Comparison of ENCODE assay signal across 9 mouse cellular contexts in the genomic region with DNA sequence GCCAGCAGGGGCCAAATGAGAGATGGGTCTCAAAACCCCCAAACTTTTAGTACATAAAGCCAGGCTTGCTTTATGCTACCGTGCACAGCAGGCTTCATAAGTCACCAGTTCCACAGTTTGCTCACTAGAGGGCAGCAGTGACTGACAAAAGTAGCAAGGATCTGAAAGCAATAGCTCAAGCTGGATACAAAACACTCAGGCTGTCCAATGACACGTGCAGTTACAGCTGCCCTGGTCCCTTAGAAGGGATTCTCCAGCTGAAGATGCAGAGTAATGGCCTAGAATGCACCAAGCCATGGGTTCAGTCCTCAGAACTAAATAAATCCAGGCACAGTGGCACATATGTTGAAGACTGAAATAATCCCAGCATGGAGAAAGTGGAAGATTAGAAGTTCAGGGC. TPM values are rescaled to one million over a fixed set of nuclear protein-coding genes. Genes with fewer than 3 reads are reported as not detected.
DNase-seq lines count a peak whose midpoint lies in the region; ATAC-seq and TF ChIP-seq lines count a peak whose summit lies in the region.
"Had no signal": no experiment of that assay in that cellular context is flagged by ENCODE, and none has a peak within 500 bp of the region (broad histone marks: within the 10 kb centered on the region; RNA-seq: fewer than 3 reads in every experiment).

No protein-coding gene starts in this region.

- H3K9ac ChIP-seq in kidney, postnatal 0 days (ENCODE audit: low read depth, low read length) = no peak overlapping the region
- H3K9ac ChIP-seq in liver, embryonic 11.5 days (ENCODE audit: low read depth, low read length) = no peak overlapping the region
- H3K9ac ChIP-seq in neural tube, embryonic 13.5 days = no peak overlapping the region
- H3K9ac ChIP-seq: lung, embryonic 15.5 days had no signal

- H3K4me2 ChIP-seq in kidney, postnatal 0 days (ENCODE audit: low read length) = no peak overlapping the region
- peak overlapping the region; percentile 25; the same call in 1 of the 2 replicates for H3K4me2 ChIP-seq in liver, embryonic 11.5 days
- no peak overlapping the region for H3K4me2 ChIP-seq in neural tube, embryonic 13.5 days
- H3K4me2 ChIP-seq: lung, embryonic 15.5 days had no signal

- 0 out of 2 replicates have a peak, but pooled peaks cover 5% of the 10 kb centered on the region for H3K36me3 ChIP-seq in kidney, postnatal 0 days (ENCODE audit: insufficient read depth, low read length)
- H3K36me3 ChIP-seq in liver, embryonic 11.5 days (ENCODE audit: control insufficient read depth, insufficient read depth, low read length) = peaks cover 7% of the 10 kb centered on the region
- peaks cover 15% of the 10 kb centered on the region for H3K36me3 ChIP-seq in neural tube, embryonic 13.5 days

- peak; percentile 91 for DNase-seq in CD4-positive, CD25-positive, alpha-beta regulatory T cell, adult 2 months (ENCODE audit: low read depth, low spot score)
- peak; percentile 88 for DNase-seq in ZHBTc4 (ENCODE audit: low read depth, low spot score)
- DNase-seq in embryo, embryonic 10.5 days (ENCODE audit: low spot score) = peak; percentile 93
- peak; percentile 44 for DNase-seq in gastrocnemius, postnatal 10 days
- peak; percentile 96 for DNase-seq in kidney, postnatal 0 days (ENCODE audit: low spot score)
- DNase-seq in liver, embryonic 11.5 days (ENCODE audit: low spot score) = peak; percentile 55
- DNase-seq in thymus, postnatal 4 days = peak; percentile 65

- 0% methylated on average over 2 of the region's 2 CpGs for WGBS in kidney, postnatal 0 days
- WGBS in liver, embryonic 11.5 days = 4% methylated on average over 2 of the region's 2 CpGs
- WGBS in neural tube, embryonic 13.5 days = 0% methylated on average over 2 of the region's 2 CpGs

- 0 out of 2 replicates have a peak, but pooled peaks cover 20% of the 10 kb centered on the region for H3K4me1 ChIP-seq in kidney, postnatal 0 days (replicated peaks; ENCODE audit: insufficient read depth, low read length)
- peaks cover 35% of the 10 kb centered on the region for H3K4me1 ChIP-seq in liver, embryonic 11.5 days (replicated peaks; ENCODE audit: control insufficient read depth, insufficient read depth, low read length)
- peaks cover 27% of the 10 kb centered on the region for H3K4me1 ChIP-seq in neural tube, embryonic 13.5 days (replicated peaks)

- ATAC-seq in kidney, postnatal 0 days (replicated peaks; ENCODE audit: low FRiP score, low read depth) = no peak
- ATAC-seq in liver, embryonic 11.5 days (replicated peaks; ENCODE audit: low FRiP score) = no peak
- ATAC-seq in neural tube, embryonic 13.5 days (ENCODE audit: low read depth) = 0 out of 2 replicates have a peak, but pooled peaks have one; percentile 16

- no peak overlapping the region for H3K4me3 ChIP-seq in kidney, postnatal 0 days (replicated peaks; ENCODE audit: low read depth, low read length)
- no peak overlapping the region for H3K4me3 ChIP-seq in liver, embryonic 11.5 days (ENCODE audit: low read depth, low read length)
- no peak overlapping the region for H3K4me3 ChIP-seq in neural tube, embryonic 13.5 days
- H3K4me3 ChIP-seq: lung, embryonic 15.5 days had no signal

- H3K9me3 ChIP-seq in kidney, postnatal 0 days (replicated peaks; ENCODE audit: low read length) = no peaks in the 10 kb centered on the region
- H3K9me3 ChIP-seq in liver, embryonic 11.5 days (ENCODE audit: control insufficient read depth, low read length) = no peaks in the 10 kb centered on the region
- H3K9me3 ChIP-seq in neural tube, embryonic 13.5 days = no peaks in the 10 kb centered on the region
- H3K9me3 ChIP-seq: lung, embryonic 15.5 days had no signal

- H3K27me3 ChIP-seq in kidney, postnatal 0 days (ENCODE audit: insufficient read depth, low read length) = no peaks in the 10 kb centered on the region
- H3K27me3 ChIP-seq in liver, embryonic 11.5 days (replicated peaks; ENCODE audit: control insufficient read depth, insufficient read depth, low read length) = no peaks in the 10 kb centered on the region
- no peaks in the 10 kb centered on the region for H3K27me3 ChIP-seq in neural tube, embryonic 13.5 days
- H3K27me3 ChIP-seq: lung, embryonic 15.5 days had no signal

- no peak overlapping the region for H3K27ac ChIP-seq in kidney, postnatal 0 days
- H3K27ac ChIP-seq in liver, embryonic 11.5 days (ENCODE audit: low read depth, low read length) = no peak overlapping the region; the same call in 1 of the 2 replicates
- no peak overlapping the region for H3K27ac ChIP-seq in neural tube, embryonic 13.5 days (replicated peaks)
- H3K27ac ChIP-seq: lung, embryonic 15.5 days had no signal

- TF ChIP-seq CTCF in kidney, postnatal 0 days (IDR thresholded peaks at IDR 0.05; ENCODE audit: low read depth) = peak; percentile 92

RNA-seq across cellular contexts. Expression of gene Pmf1, which starts 3.0 kb away (rescaled TPM):
- total RNA-seq in gastrocnemius, postnatal 10 days (2021) = 10 to 100 TPM; 44.0 to 46.8 TPM
- polyA plus RNA-seq in kidney, postnatal 0 days (2015; fragmentation: Nextera tagmentation; extraction: Ambion mirVana) = 97.5 and 107 TPM in 2 replicates
- polyA plus RNA-seq in liver, embryonic 11.5 days (2014; fragmentation: Nextera tagmentation; extraction: Ambion mirVana) = 153 and 165 TPM in 2 replicates
- 31.6 and 33.5 TPM in 2 replicates for polyA plus RNA-seq in neural tube, embryonic 13.5 days (2015; fragmentation: Nextera tagmentation; extraction: Ambion mirVana)

RNA-seq across cellular contexts. Expression of gene Slc25a44, which starts 17.8 kb away (rescaled TPM):
- total RNA-seq in gastrocnemius, postnatal 10 days (2021) = 10 to 100 TPM; 11.9 to 12.3 TPM
- 17.1 and 17.7 TPM in 2 replicates for polyA plus RNA-seq in kidney, postnatal 0 days (2015; fragmentation: Nextera tagmentation; extraction: Ambion mirVana)
- 20.6 and 20.7 TPM in 2 replicates for polyA plus RNA-seq in liver, embryonic 11.5 days (2014; fragmentation: Nextera tagmentation; extraction: Ambion mirVana)
- polyA plus RNA-seq in neural tube, embryonic 13.5 days (2015; fragmentation: Nextera tagmentation; extraction: Ambion mirVana) = 30.4 and 31.1 TPM in 2 replicates

RNA-seq across cellular contexts. Expression of gene Bglap, which starts 22.8 kb away (rescaled TPM):
- total RNA-seq in gastrocnemius, postnatal 10 days (2021) = 100 to 1,000 TPM in 1 of 2 experiments, not detected in 1; 175 TPM
- not detected in 2 replicates for polyA plus RNA-seq in kidney, postnatal 0 days (2015; fragmentation: Nextera tagmentation; extraction: Ambion mirVana)
- polyA plus RNA-seq in liver, embryonic 11.5 days (2014; fragmentation: Nextera tagmentation; extraction: Ambion mirVana) = not detected in 2 replicates
- polyA plus RNA-seq in neural tube, embryonic 13.5 days (2015; fragmentation: Nextera tagmentation; extraction: Ambion mirVana) = not detected in 2 replicates
- polyA plus RNA-seq: lung, embryonic 15.5 days had no signal

RNA-seq across cellular contexts. Expression of gene Bglap2, which starts 28.6 kb away (rescaled TPM):
- 10 to 100 TPM in 1 of 2 experiments, not detected in 1; 42.4 TPM for total RNA-seq in gastrocnemius, postnatal 10 days (2021)
- 4.2 and 7.1 TPM in 2 replicates for polyA plus RNA-seq in kidney, postnatal 0 days (2015; fragmentation: Nextera tagmentation; extraction: Ambion mirVana)
- polyA plus RNA-seq in liver, embryonic 11.5 days (2014; fragmentation: Nextera tagmentation; extraction: Ambion mirVana) = not detected in 2 replicates
- not detected in 2 replicates for polyA plus RNA-seq in neural tube, embryonic 13.5 days (2015; fragmentation: Nextera tagmentation; extraction: Ambion mirVana)
- polyA plus RNA-seq: lung, embryonic 15.5 days had no signal

RNA-seq across cellular contexts. Expression of gene Bglap3, which starts 34.5 kb away (rescaled TPM):
- total RNA-seq in gastrocnemius, postnatal 10 days (2021) = 10 to 100 TPM in 1 of 2 experiments, not detected in 1; 29.3 TPM
- 3.8 and 4.7 TPM in 2 replicates for polyA plus RNA-seq in kidney, postnatal 0 days (2015; fragmentation: Nextera tagmentation; extraction: Ambion mirVana)
- 0.12 and 0.40 TPM in 2 replicates for polyA plus RNA-seq in liver, embryonic 11.5 days (2014; fragmentation: Nextera tagmentation; extraction: Ambion mirVana)
- polyA plus RNA-seq in neural tube, embryonic 13.5 days (2015; fragmentation: Nextera tagmentation; extraction: Ambion mirVana) = not detected in 2 replicates
- polyA plus RNA-seq: lung, embryonic 15.5 days had no signal

Comparison
In these comparisons a context has a peak if more than half of its experiments do, and no peak if none do; other contexts are left out.
1. DNase-seq: peak in every context shown above with its lines; median percentile 96 in kidney, postnatal 0 days; 93 in embryo, embryonic 10.5 days; 91 in CD4-positive, CD25-positive, alpha-beta regulatory T cell, adult 2 months; 88 in ZHBTc4; 65 in thymus, postnatal 4 days; 55 in liver, embryonic 11.5 days; 44 in gastrocnemius, postnatal 10 days.